Mouse (Mus musculus): ENCODE results near the gene Abca1. TPM values are rescaled to one million over a fixed set of nuclear protein-coding genes. Genes with fewer than 3 reads are reported as not detected.

The Abca1 gene
- polyA plus RNA-seq, 1 experiment, result 2.6 TPM

DNA sequence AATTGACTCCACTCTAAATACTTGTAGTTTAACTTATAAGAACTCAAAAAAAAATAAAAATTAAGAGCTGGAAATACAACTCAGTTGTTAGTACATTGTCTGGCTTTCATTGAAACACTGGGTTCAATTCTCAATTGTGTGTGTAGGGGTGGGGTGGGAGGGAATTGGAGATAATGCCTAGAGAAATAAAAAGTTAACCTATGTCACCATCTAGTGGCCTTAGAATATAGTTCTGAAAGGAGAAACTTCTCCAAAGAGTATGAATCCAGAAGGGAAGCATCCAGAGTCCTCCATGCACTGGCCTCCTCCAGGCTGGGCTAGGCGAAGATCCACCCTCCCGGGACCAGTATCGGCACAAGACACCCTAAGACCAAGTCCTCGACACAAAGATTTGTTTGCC lies 150.5 kb downstream of the Abca1 start:
- H3K36me3 ChIP-seq (ENCODE audit: control insufficient read depth, insufficient read depth, low read length, poor library complexity, severe bottlenecking), result no peaks in the 10 kb centered on the region
- no peak overlapping the region for H3K4me3 ChIP-seq (ENCODE audit: low read depth, low read length)
- no peaks in the 10 kb centered on the region for H3K4me1 ChIP-seq (ENCODE audit: control insufficient read depth, insufficient read depth, low read length)
- TF ChIP-seq CTCF (IDR thresholded peaks at IDR 0.05; ENCODE audit: low read depth, low read length) (no peak), POLR2A (IDR thresholded peaks at IDR 0.05; ENCODE audit: insufficient read depth, low read length) (no peak), EP300 (IDR thresholded peaks at IDR 0.05; ENCODE audit: insufficient read depth, low read depth, low read length) (no peak)
- no peak overlapping the region for H3K27ac ChIP-seq (ENCODE audit: insufficient read depth, low read length)
- H3K27me3 ChIP-seq (ENCODE audit: control insufficient read depth, insufficient read depth, low read length, poor library complexity, severe bottlenecking), result no peaks in the 10 kb centered on the region
- H3K9ac ChIP-seq (ENCODE audit: low read depth, poor library complexity, severe bottlenecking), result no peak overlapping the region
- H3K9me3 ChIP-seq (replicated peaks; ENCODE audit: control insufficient read depth, insufficient read depth, low read length, poor library complexity, severe bottlenecking), result peaks cover 3% of the 10 kb centered on the region; the same call in 1 of the 2 replicates

DNA sequence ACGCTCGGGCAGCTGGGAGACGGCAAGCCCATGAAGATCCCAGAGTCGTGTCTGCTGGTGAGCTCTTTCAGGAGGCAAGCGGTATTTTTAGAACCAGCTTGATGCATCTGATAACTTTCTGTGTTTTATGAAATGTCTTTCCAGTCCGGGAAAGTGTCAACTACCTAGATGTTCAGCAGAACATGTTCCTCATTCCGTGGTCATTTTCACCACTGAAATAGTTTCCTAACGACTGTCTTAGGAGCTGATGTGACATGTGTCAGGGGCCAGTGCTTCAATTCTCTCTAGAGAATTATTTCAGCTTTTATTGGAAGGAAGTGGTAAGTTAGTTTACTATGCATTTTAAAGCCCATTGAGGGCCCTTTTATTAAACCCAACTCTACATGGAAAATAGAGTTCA lies 159.5 kb downstream of the Abca1 start:
- H3K9ac ChIP-seq (ENCODE audit: low read depth, poor library complexity, severe bottlenecking), result no peak overlapping the region
- H3K9me3 ChIP-seq (replicated peaks; ENCODE audit: control insufficient read depth, insufficient read depth, low read length, poor library complexity, severe bottlenecking), result no peaks in the 10 kb centered on the region
- no peaks in the 10 kb centered on the region for H3K36me3 ChIP-seq (ENCODE audit: control insufficient read depth, insufficient read depth, low read length, poor library complexity, severe bottlenecking)
- no peaks in the 10 kb centered on the region for H3K4me1 ChIP-seq (ENCODE audit: control insufficient read depth, insufficient read depth, low read length)
- H3K27ac ChIP-seq (ENCODE audit: insufficient read depth, low read length), result no peak overlapping the region
- H3K4me3 ChIP-seq (ENCODE audit: low read depth, low read length), result no peak overlapping the region
- no peak for TF ChIP-seq CTCF (IDR thresholded peaks at IDR 0.05; ENCODE audit: low read depth, low read length)
- no peak for TF ChIP-seq EP300 (IDR thresholded peaks at IDR 0.05; ENCODE audit: insufficient read depth, low read depth, low read length)
- TF ChIP-seq POLR2A (IDR thresholded peaks at IDR 0.05; ENCODE audit: insufficient read depth, low read length), result no peak
- no peaks in the 10 kb centered on the region for H3K27me3 ChIP-seq (ENCODE audit: control insufficient read depth, insufficient read depth, low read length, poor library complexity, severe bottlenecking)

DNA sequence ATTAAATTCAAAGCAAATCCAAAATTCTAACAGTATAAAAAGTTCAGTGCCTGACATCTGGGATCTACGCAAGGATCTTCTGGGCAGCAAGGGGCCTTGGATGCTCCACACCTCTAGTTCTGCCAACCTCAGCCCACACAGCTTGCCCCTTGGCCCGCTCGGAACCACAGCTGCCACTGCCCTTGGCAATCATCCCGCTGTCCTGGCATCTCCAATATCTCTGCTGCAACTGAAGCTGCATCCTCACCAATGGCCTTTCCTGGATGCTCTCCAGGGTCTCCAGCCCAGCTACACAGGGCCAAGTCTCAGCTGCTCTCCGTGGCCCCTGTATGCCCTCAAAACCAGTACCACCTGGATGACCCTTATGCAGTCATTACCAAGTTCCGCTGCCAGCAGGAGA lies 160.2 kb downstream of the Abca1 start:
- H3K27ac ChIP-seq (ENCODE audit: insufficient read depth, low read length), result no peak overlapping the region
- no peak overlapping the region for H3K4me3 ChIP-seq (ENCODE audit: low read depth, low read length)
- no peaks in the 10 kb centered on the region for H3K9me3 ChIP-seq (replicated peaks; ENCODE audit: control insufficient read depth, insufficient read depth, low read length, poor library complexity, severe bottlenecking)
- no peaks in the 10 kb centered on the region for H3K27me3 ChIP-seq (ENCODE audit: control insufficient read depth, insufficient read depth, low read length, poor library complexity, severe bottlenecking)
- TF ChIP-seq EP300 (IDR thresholded peaks at IDR 0.05; ENCODE audit: insufficient read depth, low read depth, low read length) (no peak), POLR2A (IDR thresholded peaks at IDR 0.05; ENCODE audit: insufficient read depth, low read length) (no peak), CTCF (IDR thresholded peaks at IDR 0.05; ENCODE audit: low read depth, low read length) (no peak)
- no peaks in the 10 kb centered on the region for H3K36me3 ChIP-seq (ENCODE audit: control insufficient read depth, insufficient read depth, low read length, poor library complexity, severe bottlenecking)
- H3K4me1 ChIP-seq (ENCODE audit: control insufficient read depth, insufficient read depth, low read length), result no peaks in the 10 kb centered on the region
- no peak overlapping the region for H3K9ac ChIP-seq (ENCODE audit: low read depth, poor library complexity, severe bottlenecking)

DNA sequence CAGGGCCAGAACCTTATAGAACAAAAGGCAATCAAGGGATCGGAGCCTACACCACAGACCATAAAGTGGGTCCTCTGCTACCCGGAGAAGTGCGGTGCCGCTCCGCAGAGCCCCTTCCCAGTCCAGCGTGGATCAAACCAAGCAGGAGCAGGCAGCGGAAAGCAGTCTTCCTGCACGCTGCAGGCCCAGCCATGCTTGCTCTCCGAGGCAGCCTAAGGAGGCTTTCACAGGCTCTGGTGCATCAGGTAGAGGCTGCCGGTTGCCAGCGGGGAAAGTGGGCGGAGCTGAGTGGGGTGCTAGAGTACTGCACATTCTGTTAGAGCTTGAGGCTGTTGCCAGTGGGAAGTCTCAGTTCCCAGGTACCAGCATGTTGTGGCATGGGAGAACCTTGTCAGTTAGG lies 170.4 kb downstream of the Abca1 start, which contains the start of gene Nipsnap3a:
TSS of gene Nipsnap3a (plus strand) at position 25 of the 400 bp plus-strand sequence.
- Histone ChIP-seq H3K4me3 (ENCODE audit: low read depth, low read length) (peak within 1 kb of the TSS; percentile 20), H3K36me3 (ENCODE audit: control insufficient read depth, insufficient read depth, low read length, poor library complexity, severe bottlenecking) (no peaks in the 10 kb centered on the region), H3K27ac (ENCODE audit: insufficient read depth, low read length) (no peak within 1 kb of the TSS)

DNA sequence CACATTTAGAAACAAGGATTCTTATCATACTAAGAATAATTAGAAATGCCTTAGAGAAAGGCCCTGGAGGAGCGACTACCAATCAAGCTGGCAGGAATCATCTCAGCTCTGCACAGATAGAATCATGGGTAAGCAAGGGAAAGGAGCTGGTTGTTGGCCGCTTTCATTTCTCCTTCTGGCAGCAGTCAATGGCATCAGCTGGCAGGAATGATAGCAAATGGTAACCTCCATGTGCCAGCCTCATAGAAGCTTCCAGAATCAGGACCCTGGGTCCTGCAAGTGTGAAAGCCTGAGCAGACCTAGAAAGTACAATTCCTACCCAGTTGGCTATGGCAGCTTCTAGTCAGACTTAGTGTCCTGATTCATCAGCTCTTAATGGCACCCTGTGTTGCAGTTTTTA lies 173.4 kb downstream of the Abca1 start:
- Histone ChIP-seq H3K4me3 (ENCODE audit: low read depth, low read length) (no peak overlapping the region), H3K9me3 (replicated peaks; ENCODE audit: control insufficient read depth, insufficient read depth, low read length, poor library complexity, severe bottlenecking) (no peaks in the 10 kb centered on the region), H3K27me3 (ENCODE audit: control insufficient read depth, insufficient read depth, low read length, poor library complexity, severe bottlenecking) (no peaks in the 10 kb centered on the region), H3K4me1 (ENCODE audit: control insufficient read depth, insufficient read depth, low read length) (peaks cover 2% of the 10 kb centered on the region), H3K27ac (ENCODE audit: insufficient read depth, low read length) (no peak overlapping the region), H3K36me3 (ENCODE audit: control insufficient read depth, insufficient read depth, low read length, poor library complexity, severe bottlenecking) (no peaks in the 10 kb centered on the region), H3K9ac (ENCODE audit: low read depth, poor library complexity, severe bottlenecking) (no peak overlapping the region)
- TF ChIP-seq CTCF (IDR thresholded peaks at IDR 0.05; ENCODE audit: low read depth, low read length), result no peak
- no peak for TF ChIP-seq EP300 (IDR thresholded peaks at IDR 0.05; ENCODE audit: insufficient read depth, low read depth, low read length)

More for the DNA sequence above, 170.4 kb downstream of the Abca1 start, which contains the start of gene Nipsnap3a:
- no peaks in the 10 kb centered on the region for H3K9me3 ChIP-seq (replicated peaks; ENCODE audit: control insufficient read depth, insufficient read depth, low read length, poor library complexity, severe bottlenecking)
- peaks cover 2% of the 10 kb centered on the region for H3K4me1 ChIP-seq (ENCODE audit: control insufficient read depth, insufficient read depth, low read length)
- H3K27me3 ChIP-seq (ENCODE audit: control insufficient read depth, insufficient read depth, low read length, poor library complexity, severe bottlenecking), result no peaks in the 10 kb centered on the region
- TF ChIP-seq POLR2A (IDR thresholded peaks at IDR 0.05; ENCODE audit: insufficient read depth, low read length), result no peak
- no peak for TF ChIP-seq EP300 (IDR thresholded peaks at IDR 0.05; ENCODE audit: insufficient read depth, low read depth, low read length)
- TF ChIP-seq CTCF (IDR thresholded peaks at IDR 0.05; ENCODE audit: low read depth, low read length), result no peak
- H3K9ac ChIP-seq (ENCODE audit: low read depth, poor library complexity, severe bottlenecking), result no peak within 1 kb of the TSS

DNA sequence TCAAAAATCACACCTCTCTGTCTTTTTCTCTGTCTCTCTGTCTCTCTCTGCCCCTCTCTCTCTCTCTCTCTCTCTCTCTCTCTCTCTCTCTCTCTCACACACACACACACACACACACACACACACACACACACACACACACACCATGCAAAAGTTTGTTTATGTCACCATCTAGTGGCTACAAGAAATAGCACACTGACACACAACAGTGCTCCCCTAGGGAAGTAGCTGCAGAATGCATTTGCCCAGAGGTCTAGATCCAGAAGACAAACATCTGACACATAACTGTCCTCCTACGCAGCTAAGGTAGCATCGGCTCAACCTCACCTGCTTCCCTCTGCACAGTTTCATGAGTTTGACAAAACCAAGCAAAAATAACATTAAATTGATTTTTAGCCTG lies 174.5 kb downstream of the Abca1 start:
- TF ChIP-seq CTCF (IDR thresholded peaks at IDR 0.05; ENCODE audit: low read depth, low read length) (peak; percentile 0), POLR2A (IDR thresholded peaks at IDR 0.05; ENCODE audit: insufficient read depth, low read length) (no peak)
- H3K4me1 ChIP-seq (ENCODE audit: control insufficient read depth, insufficient read depth, low read length), result peaks cover 2% of the 10 kb centered on the region
- H3K27me3 ChIP-seq (ENCODE audit: control insufficient read depth, insufficient read depth, low read length, poor library complexity, severe bottlenecking), result no peaks in the 10 kb centered on the region
- no peak overlapping the region for H3K27ac ChIP-seq (ENCODE audit: insufficient read depth, low read length)
- no peaks in the 10 kb centered on the region for H3K9me3 ChIP-seq (replicated peaks; ENCODE audit: control insufficient read depth, insufficient read depth, low read length, poor library complexity, severe bottlenecking)
- H3K36me3 ChIP-seq (ENCODE audit: control insufficient read depth, insufficient read depth, low read length, poor library complexity, severe bottlenecking), result no peaks in the 10 kb centered on the region
- no peak overlapping the region for H3K4me3 ChIP-seq (ENCODE audit: low read depth, low read length)
- no peak overlapping the region for H3K9ac ChIP-seq (ENCODE audit: low read depth, poor library complexity, severe bottlenecking)

Other genes with a start within 250 kb of the Abca1 start
- not detected in 2 replicates for gene Olfr272, start 240.7 kb downstream of the Abca1 start, polyA plus RNA-seq (2011; ENCODE audit: insufficient read depth, insufficient read length, low read depth, missing spikeins)
- gene Olfr270, start 195.3 kb downstream of the Abca1 start, polyA plus RNA-seq (2011; ENCODE audit: insufficient read depth, insufficient read length, low read depth, missing spikeins), result not detected in 2 replicates
- gene Nipsnap3a, start 170.6 kb downstream of the Abca1 start, polyA plus RNA-seq (2011; ENCODE audit: insufficient read depth, insufficient read length, low read depth, missing spikeins), result not detected in 2 replicates
- gene Nipsnap3b, start 148.0 kb downstream of the Abca1 start, polyA plus RNA-seq (2011; ENCODE audit: insufficient read depth, insufficient read length, low read depth, missing spikeins), result 46.5 and 57.2 TPM in 2 replicates